Comparison of ENCODE assay signal across 1 mouse cellular context in the genomic region with DNA sequence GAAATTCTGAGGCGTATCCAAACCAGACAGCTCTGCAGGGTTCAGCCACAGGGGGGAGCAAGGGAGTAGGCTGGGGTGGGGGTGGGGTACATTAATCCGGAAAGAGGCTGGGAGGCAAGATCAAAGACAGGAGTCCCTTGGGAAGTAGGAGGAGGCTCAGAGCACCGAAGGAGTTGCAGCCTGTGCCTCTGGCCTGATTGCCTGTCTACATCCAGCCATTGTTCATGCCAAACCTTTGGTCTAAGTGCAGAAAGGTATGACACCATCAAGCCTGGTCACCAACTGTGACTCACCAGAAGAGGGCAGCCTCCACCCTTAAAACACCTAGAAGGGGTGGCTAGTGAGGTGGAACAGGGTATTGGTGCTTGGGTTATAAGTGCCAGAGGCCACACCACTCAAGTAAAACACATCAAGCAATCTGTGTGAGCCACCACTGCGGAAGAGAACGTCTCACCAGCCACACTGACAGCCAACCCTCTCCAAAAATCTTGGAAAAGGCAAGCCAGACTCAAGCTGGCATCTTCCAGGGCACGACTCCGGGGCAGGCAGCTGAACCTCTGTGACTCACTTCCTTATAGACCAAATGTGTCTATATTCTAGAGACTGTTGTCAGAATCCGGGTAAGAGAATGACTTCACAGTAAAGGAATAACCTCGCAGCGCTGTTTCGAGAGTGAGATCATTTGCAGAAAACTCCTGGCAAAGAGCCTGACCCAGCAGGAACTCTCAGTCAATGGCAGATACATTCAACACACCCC.
TF ChIP-seq lines count a peak whose summit lies in the region.

No protein-coding gene starts in this region.

TF ChIP-seq in MEL, 35 proteins besides CTCF, POLR2A, EP300 and RAD21 (continued from another document):
- TF ChIP-seq NELFE (IDR thresholded peaks at IDR 0.05; ENCODE audit: low read depth, low read length): no peak
- TF ChIP-seq MEF2A (IDR thresholded peaks at IDR 0.05; ENCODE audit: extremely low read depth, insufficient replicate concordance, low read depth, low read length, poor library complexity, severe bottlenecking): no peak
- no peak for TF ChIP-seq MAX (IDR thresholded peaks at IDR 0.05; ENCODE audit: low read length)
- TF ChIP-seq TCF12 (IDR thresholded peaks at IDR 0.05; ENCODE audit: low read depth, low read length): no peak
- TF ChIP-seq JUND (IDR thresholded peaks at IDR 0.05; ENCODE audit: low read depth, low read length): no peak
- TF ChIP-seq TBP (IDR thresholded peaks at IDR 0.05; ENCODE audit: low read depth, low read length): 0 out of 2 replicates have a peak, but pooled peaks have one; percentile 24
- TF ChIP-seq POLR2AphosphoS2 (IDR thresholded peaks at IDR 0.05; ENCODE audit: low read length): no peak
- TF ChIP-seq ZC3H11A (IDR thresholded peaks at IDR 0.05; ENCODE audit: low read depth, low read length): peak; percentile 76
